Mouse (Mus musculus): Measurements from ENCODE around the gene Pan2.

The Pan2 gene

DNA sequence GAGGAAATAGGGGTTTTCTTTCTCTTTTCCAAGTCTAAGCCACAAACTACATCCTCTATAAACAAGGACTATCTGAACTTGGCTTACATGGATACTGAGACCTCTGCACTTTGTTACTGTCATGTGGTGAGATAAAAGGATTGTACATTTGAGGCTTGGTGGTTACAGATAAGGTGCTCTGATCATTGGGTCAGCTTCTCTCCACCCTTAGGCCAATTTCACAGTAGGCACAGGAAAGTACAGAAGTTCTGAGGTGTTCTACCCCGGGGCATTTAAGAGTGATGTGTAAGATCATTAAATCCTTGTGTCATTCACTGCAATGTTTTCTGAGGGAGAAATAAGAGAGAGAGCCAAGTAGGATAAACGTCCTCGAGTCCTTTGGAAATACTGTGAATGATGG lies 33.5 kb downstream of the Pan2 start:
- DNase-seq (ENCODE audit: low spot score): no peak

DNA sequence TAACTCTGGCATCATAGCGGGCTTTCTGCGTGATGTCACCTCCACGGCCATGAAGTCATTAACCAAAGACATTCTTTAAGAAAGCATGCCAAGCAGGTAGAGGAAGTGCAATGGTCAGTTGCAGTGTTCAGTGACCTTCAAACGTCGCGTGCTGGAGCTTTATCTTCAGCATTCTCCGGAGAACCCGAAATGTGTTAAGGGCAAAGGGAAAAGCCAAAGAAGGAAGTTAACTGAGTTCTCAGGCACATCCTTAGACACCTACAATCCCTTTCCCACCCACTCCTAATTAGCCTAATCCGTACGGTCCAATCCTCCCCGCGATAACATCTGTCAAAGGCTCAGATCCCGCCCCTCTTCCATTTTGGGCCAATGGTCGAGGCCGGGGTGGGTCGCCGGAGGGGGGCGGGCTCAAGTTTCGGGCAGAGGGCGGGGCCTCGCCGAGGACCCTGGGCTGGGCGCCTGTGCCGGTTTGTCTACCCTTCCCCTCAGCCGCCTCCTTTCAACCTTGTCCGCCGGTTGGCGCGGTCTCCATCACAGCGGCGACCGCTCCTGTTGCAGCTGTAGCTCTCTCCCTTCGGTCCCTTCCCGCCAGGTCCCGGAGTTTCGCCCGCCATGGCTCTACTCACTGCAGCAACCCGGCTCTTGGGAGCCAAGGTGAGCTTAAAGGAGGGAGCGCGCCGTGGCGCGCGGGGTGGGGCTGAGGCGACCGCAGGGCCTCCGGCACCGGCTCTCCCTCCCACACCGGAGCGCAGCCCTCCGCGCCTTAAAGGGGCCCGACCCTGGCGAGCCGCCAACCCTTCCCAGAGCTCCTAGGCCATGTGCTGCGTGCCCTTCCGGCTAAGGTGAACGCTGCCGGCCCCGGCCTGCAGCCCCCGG lies 34.4 kb downstream of the Pan2 start, which contains the start of gene Cs:
TSS of gene Cs (plus strand) at position 429 of the 876 bp plus-strand sequence.
- DNase-seq (ENCODE audit: low spot score): peak; percentile 93

DNA sequence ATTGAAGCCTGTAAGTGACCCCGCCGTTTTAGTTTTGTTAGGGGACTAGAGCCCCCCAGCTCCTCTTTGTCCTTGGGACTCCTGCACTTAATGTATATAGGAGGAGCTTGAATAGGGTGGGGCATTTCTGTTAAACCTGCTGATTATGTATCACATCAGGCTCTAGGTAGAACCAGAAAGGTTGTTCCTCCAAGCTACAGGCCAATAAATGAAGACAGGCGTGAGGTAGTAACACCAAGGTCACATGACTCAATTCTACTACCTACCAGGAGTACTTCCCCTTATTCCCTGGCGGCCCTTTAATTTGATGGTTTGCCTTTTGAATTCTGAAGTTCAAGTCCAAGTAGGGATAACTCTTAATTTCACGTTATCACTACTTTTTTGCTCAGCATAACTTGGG lies 35.3 kb downstream of the Pan2 start:
- DNase-seq (ENCODE audit: low spot score): no peak

DNA sequence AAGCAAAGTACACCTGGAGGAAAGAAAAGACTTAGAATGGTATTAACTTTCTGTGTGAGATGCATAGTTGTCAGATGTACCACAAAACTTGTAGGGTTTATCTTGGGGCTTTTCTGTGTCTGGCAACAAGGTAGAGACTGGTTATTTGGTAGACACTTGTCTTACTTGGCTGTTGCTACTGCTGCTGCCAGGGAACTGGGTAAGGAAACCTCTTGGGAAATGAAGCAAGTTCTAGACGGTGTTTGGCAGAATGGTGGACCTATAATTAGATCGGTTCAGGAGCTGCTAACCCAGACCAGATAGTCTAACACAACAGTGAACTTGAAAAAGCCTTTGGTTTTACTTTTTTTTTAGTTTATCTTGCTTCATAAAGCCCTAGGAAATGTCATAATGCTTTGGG lies 35.8 kb downstream of the Pan2 start:
- DNase-seq (ENCODE audit: low spot score): no peak

DNA sequence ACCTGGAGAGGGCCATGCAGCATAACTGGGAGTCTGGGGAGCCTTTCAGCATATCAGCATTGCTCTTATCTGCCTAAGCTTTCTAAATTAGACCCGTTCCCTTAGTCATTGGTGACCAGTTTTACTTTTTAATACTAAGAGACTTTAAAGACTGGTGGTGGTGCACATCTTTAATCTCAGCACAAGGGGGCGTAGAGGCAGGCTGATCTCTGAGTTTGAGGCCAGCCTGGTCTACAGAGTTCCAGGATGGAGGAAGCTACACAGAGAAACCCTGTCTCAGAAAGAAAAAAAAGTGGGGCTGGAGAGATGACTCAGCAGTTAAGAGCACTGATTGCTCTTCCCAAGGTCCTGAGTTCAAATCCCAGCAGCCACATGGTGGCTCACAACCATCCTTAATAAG lies 37.1 kb downstream of the Pan2 start:
- DNase-seq (ENCODE audit: low spot score): no peak

DNA sequence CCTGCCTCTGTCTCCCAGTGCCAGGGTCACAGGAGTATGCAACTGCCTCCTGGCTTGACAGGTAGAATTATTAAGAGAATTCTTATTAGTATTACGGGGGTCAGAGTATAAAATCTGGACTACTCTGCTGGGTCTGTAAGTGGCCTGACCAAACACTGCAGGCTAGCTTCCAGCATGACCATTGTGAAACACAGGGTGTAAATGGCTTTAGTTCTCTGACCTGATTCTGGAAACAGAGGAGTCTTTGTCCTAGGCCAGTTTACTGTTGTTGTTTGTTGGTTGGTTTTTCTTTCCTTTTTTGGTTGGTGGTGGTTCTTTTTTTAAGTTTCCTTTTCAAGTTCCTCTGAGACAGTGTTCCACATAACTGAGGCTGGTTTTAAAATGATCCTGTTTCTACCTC lies 40.3 kb downstream of the Pan2 start:
- no peak for DNase-seq (ENCODE audit: low spot score)

DNA sequence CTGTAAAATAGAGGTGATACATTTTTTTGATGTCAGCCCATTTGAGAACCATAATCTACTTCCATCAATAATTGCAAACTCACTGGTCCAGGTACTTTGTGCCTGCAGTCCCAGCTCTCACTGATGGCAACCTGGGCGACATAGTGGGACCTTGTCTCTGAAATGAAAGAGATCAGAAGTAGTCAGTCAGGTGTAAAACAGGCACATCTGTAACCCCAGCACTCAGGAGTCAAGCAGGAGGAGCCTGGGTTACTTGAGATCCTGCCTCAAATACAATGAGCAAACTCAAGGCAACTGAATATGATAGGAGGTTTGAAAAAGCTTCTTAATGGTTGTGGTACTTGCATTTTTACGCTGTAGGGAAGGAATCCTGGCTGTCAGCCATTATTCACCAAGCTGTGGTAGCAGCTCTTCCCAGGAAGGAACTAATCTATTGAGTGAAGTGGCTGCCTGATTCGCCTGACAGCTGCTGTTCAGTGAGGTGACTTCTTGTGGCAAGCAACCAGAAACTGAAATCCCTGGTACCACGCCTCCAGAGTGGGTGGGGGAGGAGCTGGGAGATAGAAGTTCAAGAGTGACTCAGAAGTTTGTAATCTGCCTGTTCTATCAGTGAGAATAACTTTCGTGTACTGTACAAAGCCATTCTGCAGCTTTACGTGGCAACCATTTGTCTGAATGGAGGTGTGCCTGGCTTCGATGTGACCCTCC lies 41.6 kb downstream of the Pan2 start:
- peak; percentile 64 for DNase-seq (ENCODE audit: low spot score)

DNA sequence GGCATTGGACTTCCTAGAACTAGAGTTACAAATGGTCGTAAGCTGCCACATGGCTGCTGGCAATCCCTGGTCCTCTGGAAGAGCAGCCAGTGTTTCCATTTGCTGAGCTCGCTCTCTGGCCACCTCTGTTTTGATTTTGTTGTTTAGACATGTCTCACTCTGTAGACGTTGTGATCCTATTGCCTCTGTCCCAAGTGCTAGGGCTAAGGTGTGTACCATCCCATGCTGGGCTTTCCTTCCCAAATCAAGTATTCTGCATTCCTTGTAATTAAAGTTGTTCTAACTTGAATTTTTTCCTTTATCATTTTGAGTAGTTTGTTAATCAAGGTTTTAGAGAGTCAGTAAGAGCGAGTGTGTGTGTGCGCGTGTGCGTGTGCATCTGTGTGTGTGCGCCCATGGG lies 44.4 kb downstream of the Pan2 start:
- DNase-seq (ENCODE audit: low spot score): no peak

DNA sequence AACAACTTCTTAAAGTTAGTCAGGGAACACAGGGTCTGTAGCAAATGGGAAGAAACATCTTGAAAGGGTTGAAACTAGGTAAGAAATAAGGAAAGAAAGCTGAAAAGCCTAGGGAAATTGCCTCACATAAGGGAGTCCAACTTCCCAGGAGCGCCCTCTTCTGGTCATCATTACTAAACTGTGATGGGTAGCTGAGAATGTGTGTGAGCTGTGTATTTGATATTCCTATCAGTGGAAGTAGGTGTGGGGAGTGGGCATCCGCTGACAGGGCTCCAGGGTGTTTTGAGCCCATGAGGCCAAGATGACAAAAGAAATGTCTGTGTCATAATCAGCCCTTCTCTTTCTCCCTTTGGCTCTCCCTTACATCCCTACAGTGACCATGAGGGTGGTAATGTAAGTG lies 55.7 kb downstream of the Pan2 start:
- no peak for DNase-seq (ENCODE audit: low spot score)

DNA sequence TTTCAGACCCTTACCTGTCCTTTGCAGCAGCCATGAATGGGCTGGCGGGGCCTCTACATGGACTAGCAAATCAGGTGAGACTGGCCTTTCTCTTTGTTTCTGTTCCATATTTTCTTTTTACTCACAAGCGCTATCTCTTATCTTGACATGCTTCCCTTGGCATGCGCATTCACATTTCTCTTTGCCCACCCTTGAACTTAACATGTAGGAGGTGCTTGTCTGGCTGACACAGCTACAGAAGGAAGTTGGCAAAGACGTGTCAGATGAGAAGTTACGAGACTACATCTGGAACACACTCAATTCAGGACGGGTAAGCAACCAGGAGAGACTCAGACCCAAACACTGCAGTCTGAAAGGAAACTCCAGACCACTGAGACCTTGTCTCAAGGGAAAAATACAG lies 56.1 kb downstream of the Pan2 start:
- DNase-seq (ENCODE audit: low spot score): no peak

DNA sequence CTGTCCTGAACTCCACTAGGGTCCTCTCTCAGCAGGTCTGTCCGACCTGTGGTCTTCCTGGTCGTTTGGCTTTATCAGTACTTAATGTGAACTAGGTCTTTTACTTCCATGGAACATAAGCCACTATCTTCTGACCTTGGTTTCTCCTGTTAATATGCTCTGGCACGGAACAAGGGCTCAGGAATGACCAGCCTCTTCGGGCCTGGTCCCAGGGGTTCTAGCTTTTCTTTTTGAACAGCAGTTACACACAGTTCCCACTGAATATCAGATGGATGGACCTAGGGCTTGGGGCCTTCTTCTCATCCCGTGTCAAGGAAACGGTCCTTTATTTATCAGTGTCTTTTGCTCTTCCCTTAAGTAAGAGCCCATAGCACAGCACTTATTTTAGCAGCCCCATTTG lies 58.7 kb downstream of the Pan2 start:
- no peak for DNase-seq (ENCODE audit: low spot score)

DNA sequence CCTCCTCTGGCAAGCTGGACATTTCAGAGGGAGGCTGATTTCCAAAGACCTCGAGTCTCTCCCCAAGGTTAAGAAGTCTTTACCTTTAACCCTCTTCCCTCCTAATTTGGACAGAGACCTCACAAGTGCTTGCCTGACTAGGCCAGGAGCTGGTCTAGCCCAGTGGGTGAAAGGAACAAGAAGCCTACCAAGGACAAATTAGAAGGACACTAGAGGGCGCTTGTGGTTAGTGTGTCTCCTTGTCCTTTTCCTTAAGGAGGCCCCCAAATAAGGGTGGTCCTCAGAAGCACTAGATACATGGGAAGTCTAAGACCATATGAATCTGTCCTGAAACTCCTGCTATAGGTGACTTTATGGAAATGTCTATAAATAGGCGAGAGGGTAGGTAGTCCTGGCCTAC lies 59.4 kb downstream of the Pan2 start:
- no peak for DNase-seq (ENCODE audit: low spot score)

DNA sequence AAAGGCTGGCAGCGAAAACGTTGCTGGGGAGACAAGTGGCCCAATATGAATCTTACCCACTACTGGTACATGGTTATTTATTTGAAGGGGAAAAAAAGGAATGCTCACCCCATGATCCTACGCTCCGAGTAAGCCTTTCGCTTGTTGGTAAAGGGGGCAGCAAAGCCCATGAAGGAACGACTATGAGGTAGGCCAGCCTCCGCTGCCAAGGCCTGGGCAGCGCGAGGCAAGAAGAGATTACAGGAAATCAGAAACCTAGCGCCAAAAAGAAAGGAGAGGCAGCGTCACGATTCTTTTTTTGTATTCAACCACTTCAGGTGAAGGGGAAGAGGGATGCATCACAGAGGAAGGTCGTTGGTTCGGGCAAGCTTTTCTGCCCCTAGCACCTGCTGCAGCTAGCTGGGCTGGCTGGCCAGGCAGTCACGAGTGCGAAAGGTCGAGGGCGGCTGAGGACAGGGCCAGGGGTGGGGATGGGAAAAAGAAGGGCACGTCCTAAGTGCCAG lies 64.8 kb downstream of the Pan2 start:
- no peak for DNase-seq (ENCODE audit: low spot score)

DNA sequence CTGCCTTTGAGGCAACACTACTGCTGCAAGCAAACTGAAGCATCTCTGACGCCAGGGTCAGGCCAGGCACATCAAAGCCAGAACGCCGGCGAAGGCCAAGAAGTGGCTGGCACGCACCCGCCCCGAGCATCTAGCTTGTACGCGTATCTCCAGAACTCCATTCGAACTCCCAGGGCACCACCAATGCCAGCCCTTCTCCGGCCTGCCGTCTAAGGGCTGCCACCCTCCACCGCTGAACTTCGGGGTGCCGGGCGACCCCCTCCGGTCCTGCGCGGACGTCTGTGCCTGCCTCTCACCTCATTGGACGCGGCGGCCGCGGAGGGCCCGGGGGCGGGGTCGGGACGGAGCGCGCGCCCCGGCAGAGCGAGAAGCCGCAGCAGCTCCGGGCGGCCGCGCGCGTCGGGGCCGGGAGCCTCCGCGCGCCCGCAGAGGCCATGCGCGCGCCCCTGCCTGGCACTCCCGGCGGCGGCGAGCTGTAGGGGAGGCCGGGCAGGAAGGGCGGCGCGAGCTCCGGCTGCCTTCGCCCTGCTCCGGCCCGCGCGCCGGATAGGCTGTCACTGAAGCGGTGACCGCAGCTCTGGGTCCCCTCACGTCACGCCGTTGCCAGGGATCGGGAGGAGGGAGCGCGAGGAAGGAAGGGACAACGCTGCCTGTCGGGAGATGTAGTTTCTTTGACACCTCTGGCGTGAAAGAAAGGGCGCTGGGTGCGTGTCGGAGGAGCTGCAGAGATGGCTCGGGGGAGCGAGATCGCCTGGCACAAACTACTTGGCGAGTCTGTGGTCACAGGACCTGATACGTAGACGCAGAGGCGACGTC lies 65.5 kb downstream of the Pan2 start, which contains the start of gene Coq10a:
TSS of gene Coq10a (minus strand) at position 596 of the 816 bp plus-strand sequence.
- peak; percentile 87 for DNase-seq (ENCODE audit: low spot score)

DNA sequence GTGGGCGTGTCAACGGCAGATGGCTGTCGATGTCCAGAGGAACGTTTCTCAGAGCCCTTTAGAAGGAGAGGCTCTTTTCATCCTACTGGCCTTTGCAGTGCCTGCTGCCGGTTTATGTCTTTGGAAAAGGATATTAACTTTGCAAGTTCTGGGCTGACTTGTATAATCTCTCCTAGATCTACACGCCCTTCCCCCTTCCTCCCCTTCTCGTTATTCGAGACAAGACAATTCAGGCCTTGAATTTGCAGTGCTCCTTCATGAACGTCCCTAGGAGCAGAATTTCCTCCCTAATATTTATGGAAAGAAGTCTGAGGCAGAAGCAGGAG lies 66.0 kb downstream of the Pan2 start:
- no peak for DNase-seq (ENCODE audit: low spot score)

DNA sequence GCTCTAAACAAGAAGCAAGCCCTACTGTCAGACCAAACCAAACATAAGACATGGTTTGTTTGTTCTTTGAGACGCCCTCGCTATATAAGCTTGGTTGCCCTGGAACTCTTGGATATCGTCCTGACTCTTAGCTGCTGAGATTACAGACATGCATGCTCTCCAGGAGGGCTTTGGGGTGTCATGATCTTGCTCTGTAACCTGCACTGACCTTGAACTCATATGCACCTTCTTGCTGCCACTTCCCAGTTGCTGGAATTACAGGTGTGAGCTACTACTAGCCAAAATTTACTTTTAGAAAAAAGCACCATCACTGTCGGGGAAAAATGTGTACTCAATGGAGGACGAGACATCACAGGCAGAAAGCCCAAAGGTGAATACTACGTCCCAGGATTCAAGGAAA lies 66.5 kb downstream of the Pan2 start:
- no peak for DNase-seq (ENCODE audit: low spot score)

DNA sequence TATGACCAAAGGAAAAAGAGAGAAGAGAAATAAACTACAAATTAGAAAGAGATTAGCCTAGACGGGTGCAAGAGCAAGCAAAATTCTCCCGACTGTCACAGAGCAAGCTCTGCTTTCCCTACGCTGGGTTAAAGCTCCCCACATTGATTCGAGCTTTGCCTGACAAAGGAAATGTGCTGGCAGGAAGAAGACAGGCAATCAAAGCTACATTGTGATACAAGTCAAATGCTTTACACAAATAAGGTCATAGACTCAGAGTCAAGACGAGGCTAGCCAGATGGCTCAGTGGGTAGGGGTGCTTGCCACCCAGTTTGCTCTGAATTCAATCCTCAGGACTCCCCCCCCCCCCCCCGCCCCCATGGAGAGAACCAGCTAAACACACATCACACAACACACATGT lies 66.9 kb downstream of the Pan2 start:
- no peak for DNase-seq (ENCODE audit: low spot score)

DNA sequence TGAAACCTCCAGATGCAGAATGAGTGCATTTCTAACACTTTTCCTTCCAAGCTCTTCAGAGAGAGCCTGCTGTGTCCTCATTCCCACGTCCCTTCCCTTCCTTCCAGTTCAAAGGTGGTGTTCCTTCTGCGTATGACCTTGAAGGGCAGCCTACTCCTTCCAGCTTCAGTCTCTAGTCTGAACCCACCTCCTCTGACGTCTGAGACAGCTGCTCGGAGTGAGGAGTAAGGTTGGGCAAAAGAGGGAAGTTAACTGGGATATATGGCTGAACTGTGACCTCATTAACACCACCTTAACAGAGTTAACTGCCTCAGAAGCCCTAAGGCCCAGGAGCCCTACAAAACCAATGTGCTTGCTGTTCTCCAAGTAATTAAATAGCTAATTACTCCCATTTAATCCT lies 67.5 kb downstream of the Pan2 start:
- DNase-seq (ENCODE audit: low spot score): no peak

Data from ovary, adult 18-20 months (tissue).